Mouse (Mus musculus): ENCODE measurements at regions not wholly inside any gene's neighbourhood (a gene's known extent, or its start where the extent isn't known, plus 50 kb on each side); places are given as distances from the start of the nearest gene placed in this dataset.

DNA sequence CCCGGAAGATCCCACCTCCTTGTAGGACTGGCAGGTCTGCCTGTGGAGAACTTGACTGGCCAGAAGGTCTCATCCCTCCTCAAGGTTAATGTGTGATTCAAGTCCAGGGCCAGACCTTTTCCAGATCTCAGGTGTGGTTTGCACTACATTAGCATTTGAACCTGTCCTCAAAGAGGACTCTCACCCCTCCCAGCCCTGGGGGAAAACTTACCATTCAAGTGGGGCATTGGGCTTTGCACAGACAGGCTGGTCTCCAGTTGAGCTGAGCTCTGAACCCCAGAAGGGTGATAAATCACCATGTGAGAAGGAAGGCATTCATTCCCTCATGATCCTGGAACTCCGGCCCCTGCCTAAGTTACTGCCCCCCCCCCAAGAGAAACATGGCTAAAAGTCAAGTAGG lies 183.6 kb upstream of the Asap2 start:
- TF ChIP-seq CTCF (IDR thresholded peaks at IDR 0.05; ENCODE audit: low read depth) (no peak), EP300 (IDR thresholded peaks at IDR 0.05; ENCODE audit: low read depth) (no peak)
